Mouse (Mus musculus) testis, adult 2 months (tissue): ENCODE results near the gene 1700061G19Rik. TPM values are rescaled to one million over a fixed set of nuclear protein-coding genes. Genes with fewer than 3 reads are reported as not detected.

Experiments
- H3K27ac ChIP-seq: fragments of 200-500 bp; 2 replicates; pipeline ENCODE4 v1.5.1; 2012; ENCODE audit warnings: low read depth, low read length; ENCODE audit not compliant: control insufficient read depth, insufficient read depth
- H3K27me3 ChIP-seq: fragments of 200-500 bp; 2 replicates; pipeline ENCODE4 v1.6.1; 2012; ENCODE audit warnings: mild to moderate bottlenecking, low read length, moderate library complexity; ENCODE audit not compliant: control insufficient read depth, insufficient read depth
- H3K36me3 ChIP-seq: fragments of 200-500 bp; 2 replicates; pipeline ENCODE4 v1.6.1; 2012; ENCODE audit warnings: mild to moderate bottlenecking, low read length; ENCODE audit not compliant: control insufficient read depth, insufficient read depth
- H3K4me1 ChIP-seq: fragments of 200-500 bp; 2 replicates; pipeline ENCODE4 v1.6.1; 2012; ENCODE audit warnings: low read length; ENCODE audit not compliant: control insufficient read depth, insufficient read depth
- H3K4me3 ChIP-seq: fragments of 200-500 bp; 2 replicates; pipeline ENCODE4 v1.5.1; 2012; ENCODE audit warnings: low read depth, mild to moderate bottlenecking, low read length, moderate library complexity, mixed read lengths; ENCODE audit not compliant: control insufficient read depth
- CTCF ChIP-seq: fragments of 200-500 bp; IDR thresholded peaks from 2 replicates; pipeline ENCODE4 v1.5.1; 2012; ENCODE audit warnings: low read depth, mild to moderate bottlenecking, inconsistent platforms, low read length, moderate library complexity; ENCODE audit not compliant: control insufficient read depth, insufficient read depth, insufficient replicate concordance
- POLR2A ChIP-seq: fragments of 200-500 bp; IDR thresholded peaks from 2 replicates; pipeline ENCODE4 v1.6.1; 2012; ENCODE audit warnings: low read depth, mild to moderate bottlenecking, inconsistent platforms, low read length, moderate library complexity; ENCODE audit not compliant: control insufficient read depth
- polyA plus RNA-seq: library from polyadenylated mRNA; depleted of rRNA; stranded (reverse); fragments of >200 nt; gene quantifications from 2 replicates; pipeline ENCODE4 v1.2.3, GENCODE M21; 2012; rRNA removed

1700061G19Rik gene
- polyA plus RNA-seq, 1 experiment = 157 TPM

GRCm38 (mm10) chr17:56929101-56929500 lies 53.8 kb downstream of the 1700061G19Rik start:
- H3K27ac ChIP-seq = no peak overlapping the region
- H3K36me3 ChIP-seq = peaks cover 3% of the 10 kb centered on the region
- H3K4me3 ChIP-seq = no peak overlapping the region
- TF ChIP-seq POLR2A (no peak), CTCF (no peak)
- peaks cover 4% of the 10 kb centered on the region for H3K4me1 ChIP-seq
- H3K27me3 ChIP-seq = no peaks in the 10 kb centered on the region

- TF ChIP-seq CTCF = no peak
- no peak for TF ChIP-seq POLR2A
- H3K4me1 ChIP-seq = peaks cover 8% of the 10 kb centered on the region
- peaks cover 3% of the 10 kb centered on the region for H3K36me3 ChIP-seq
- H3K27me3 ChIP-seq = no peaks in the 10 kb centered on the region
- no peak overlapping the region for H3K4me3 ChIP-seq
- H3K27ac ChIP-seq = no peak overlapping the region
Measured at GRCm38 (mm10) chr17:56929530-56929929, 54.3 kb downstream of the 1700061G19Rik start.

GRCm38 (mm10) chr17:56930026-56930425 lies 54.7 kb downstream of the 1700061G19Rik start:
- no peaks in the 10 kb centered on the region for H3K27me3 ChIP-seq
- no peak overlapping the region for H3K27ac ChIP-seq
- peaks cover 3% of the 10 kb centered on the region for H3K36me3 ChIP-seq
- no peak overlapping the region for H3K4me3 ChIP-seq
- peaks cover 11% of the 10 kb centered on the region for H3K4me1 ChIP-seq
- TF ChIP-seq CTCF (no peak), POLR2A (no peak)

GRCm38 (mm10) chr17:56933395-56933794 lies 58.1 kb downstream of the 1700061G19Rik start:
- H3K36me3 ChIP-seq = no peaks in the 10 kb centered on the region
- no peak overlapping the region for H3K4me3 ChIP-seq

GRCm38 (mm10) chr17:56934545-56935330 lies 59.5 kb downstream of the 1700061G19Rik start:
- Histone ChIP-seq H3K27me3 (no peaks in the 10 kb centered on the region), H3K27ac (peak overlapping the region; percentile 59), H3K4me3 (peak overlapping the region; percentile 98), H3K4me1 (peaks cover 14% of the 10 kb centered on the region), H3K36me3 (no peaks in the 10 kb centered on the region)
- TF ChIP-seq POLR2A (no peak), CTCF (no peak)

More at GRCm38 (mm10) chr17:56933395-56933794, 58.1 kb downstream of the 1700061G19Rik start:
- Histone ChIP-seq H3K4me1 (peaks cover 14% of the 10 kb centered on the region), H3K27ac (no peak overlapping the region), H3K27me3 (no peaks in the 10 kb centered on the region)
- TF ChIP-seq CTCF (no peak), POLR2A (no peak)

- H3K4me3 ChIP-seq = peak within 1 kb of the TSS; percentile 98
- H3K36me3 ChIP-seq = no peaks in the 10 kb centered on the region
- H3K27me3 ChIP-seq = no peaks in the 10 kb centered on the region
- H3K4me1 ChIP-seq = peaks cover 14% of the 10 kb centered on the region
- peak; percentile 35 for TF ChIP-seq POLR2A
- TF ChIP-seq CTCF = peak; percentile 34; the same call in 1 of the 2 replicates
- peak within 1 kb of the TSS; percentile 59 for H3K27ac ChIP-seq
Measured at GRCm38 (mm10) chr17:56935363-56936131, 60.3 kb downstream of the 1700061G19Rik start, which contains the start of gene Mllt1. Mllt1 (minus strand) TSS chr17:56935415.

GRCm38 (mm10) chr17:56936731-56937130 lies 61.5 kb downstream of the 1700061G19Rik start:
- peaks cover 14% of the 10 kb centered on the region for H3K4me1 ChIP-seq

More at GRCm38 (mm10) chr17:56936731-56937130, 61.5 kb downstream of the 1700061G19Rik start:
- H3K4me3 ChIP-seq = no peak overlapping the region
- no peaks in the 10 kb centered on the region for H3K27me3 ChIP-seq
- TF ChIP-seq POLR2A = no peak
- no peak for TF ChIP-seq CTCF
- no peaks in the 10 kb centered on the region for H3K36me3 ChIP-seq
- H3K27ac ChIP-seq = no peak overlapping the region

Other genes with a start within 250 kb of the 1700061G19Rik start
- gene Lonp1, start 248.6 kb upstream of the 1700061G19Rik start, polyA plus RNA-seq = 22.8 and 23.5 TPM in 2 replicates
- 182 and 184 TPM in 2 replicates for gene Catsperd, start 247.3 kb upstream of the 1700061G19Rik start, polyA plus RNA-seq
- 98.4 and 120 TPM in 2 replicates for gene Ranbp3, start 202.2 kb upstream of the 1700061G19Rik start, polyA plus RNA-seq
- gene Ndufa11, start 157.7 kb upstream of the 1700061G19Rik start, polyA plus RNA-seq = 135 and 159 TPM in 2 replicates
- 9.2 and 12.4 TPM in 2 replicates for gene Vmac, start 157.5 kb upstream of the 1700061G19Rik start, polyA plus RNA-seq
- 7.8 and 9.2 TPM in 2 replicates for gene Nrtn, start 117.9 kb upstream of the 1700061G19Rik start, polyA plus RNA-seq
- 29.7 and 31.3 TPM in 2 replicates for gene Dus3l, start 110.7 kb upstream of the 1700061G19Rik start, polyA plus RNA-seq
- gene Prr22, start 105.2 kb upstream of the 1700061G19Rik start, polyA plus RNA-seq = 158 and 194 TPM in 2 replicates
- gene Rfx2, start 44.5 kb upstream of the 1700061G19Rik start, polyA plus RNA-seq = 312 and 332 TPM in 2 replicates
- gene Acsbg2, start 1.0 kb upstream of the 1700061G19Rik start, polyA plus RNA-seq = 166 TPM in 2 replicates
- 60.6 and 73.5 TPM in 2 replicates for gene Mllt1, start 59.9 kb downstream of the 1700061G19Rik start, polyA plus RNA-seq
- gene Acer1, start 106.6 kb downstream of the 1700061G19Rik start, polyA plus RNA-seq = not detected in 2 replicates
- gene Clpp, start 114.8 kb downstream of the 1700061G19Rik start, polyA plus RNA-seq = 31.1 and 33.7 TPM in 2 replicates
- gene Alkbh7, start 121.9 kb downstream of the 1700061G19Rik start, polyA plus RNA-seq = 30.2 and 35.7 TPM in 2 replicates
- gene Pspn, start 124.5 kb downstream of the 1700061G19Rik start, polyA plus RNA-seq = not detected in 2 replicates
- 175 and 195 TPM in 2 replicates for gene Gtf2f1, start 135.8 kb downstream of the 1700061G19Rik start, polyA plus RNA-seq
- 19.7 and 21.3 TPM in 2 replicates for gene Gm17949, start 136.0 kb downstream of the 1700061G19Rik start, polyA plus RNA-seq
- 45.2 and 45.9 TPM in 2 replicates for gene Khsrp, start 156.0 kb downstream of the 1700061G19Rik start, polyA plus RNA-seq
- 45.5 and 48.0 TPM in 2 replicates for gene Slc25a41, start 166.2 kb downstream of the 1700061G19Rik start, polyA plus RNA-seq
- 2.4 and 4.3 TPM in 2 replicates for gene Crb3, start 183.6 kb downstream of the 1700061G19Rik start, polyA plus RNA-seq
- gene Slc25a23, start 184.4 kb downstream of the 1700061G19Rik start, polyA plus RNA-seq = 8.8 and 8.9 TPM in 2 replicates
- 0.35 and 0.41 TPM in 2 replicates for gene Dennd1c, start 203.0 kb downstream of the 1700061G19Rik start, polyA plus RNA-seq
- gene Tubb4a, start 212.3 kb downstream of the 1700061G19Rik start, polyA plus RNA-seq = 0.06 and 0.08 TPM in 2 replicates
- gene Tnfsf9, start 229.8 kb downstream of the 1700061G19Rik start, polyA plus RNA-seq = 0.10 TPM in 1 of 2 replicates, not detected in the other